Mouse (Mus musculus) forebrain, embryonic 14.5 days (tissue): ENCODE measurements around the gene Calml4. TPM values are rescaled to one million over a fixed set of nuclear protein-coding genes. Genes with fewer than 3 reads are reported as not detected.
A peak's percentile ranks its signal among the peaks of the same experiment; 100 is the strongest.
"Not testable (repeated sequence)": the region's sequence is repeated elsewhere in the genome, so short reads cannot be mapped to it uniquely, and the experiment has no call there.

Experiments used
- ATAC-seq: fragments of 200-750 bp; cut with Nextera tagmentation; 2 replicates; pipeline ENCODE4 v1.8.0; 2017; ENCODE audit warnings: mild to moderate bottlenecking, moderate library complexity
- DNase-seq: peaks from one replicate; pipeline ENCODE4 v3.0.0-alpha.2; 2015; ENCODE audit warnings: low spot score
- H3K27ac ChIP-seq: fragments of 300-500 bp; sonication (generic); 2 replicates; pipeline ENCODE4 v1.5.1; 2014; ENCODE audit warnings: low read depth, mild to moderate bottlenecking, control low read depth, low read length, moderate library complexity
- H3K27me3 ChIP-seq: fragments of 300-500 bp; sonication (generic); replicated peaks from 2 replicates; pipeline ENCODE4 v1.6.1; 2014; ENCODE audit warnings: low read length, control low read depth, mixed read lengths; ENCODE audit not compliant: control insufficient read depth, insufficient read depth
- H3K36me3 ChIP-seq: fragments of 300-500 bp; sonication (generic); 2 replicates; pipeline ENCODE4 v1.6.1; 2014; ENCODE audit warnings: low read length, control low read depth; ENCODE audit not compliant: control insufficient read depth, insufficient read depth
- H3K4me1 ChIP-seq: fragments of 300-500 bp; sonication (generic); 2 replicates; pipeline ENCODE4 v1.6.1; 2014; ENCODE audit warnings: antibody characterized with exemption, low read length, control low read depth; ENCODE audit not compliant: control insufficient read depth, insufficient read depth
- H3K4me2 ChIP-seq: fragments of 300-500 bp; sonication (generic); 2 replicates; pipeline ENCODE4 v1.6.1; 2014; ENCODE audit warnings: mild to moderate bottlenecking, control low read depth, low read length
- H3K4me3 ChIP-seq: fragments of 300-500 bp; sonication (generic); 2 replicates; pipeline ENCODE4 v1.5.1; 2014; ENCODE audit warnings: low read depth, low read length, control low read depth
- H3K9ac ChIP-seq: fragments of 300-500 bp; sonication (generic); 2 replicates; pipeline ENCODE4 v1.6.1; 2014; ENCODE audit warnings: mild to moderate bottlenecking, low read length, control low read depth, moderate library complexity
- H3K9me3 ChIP-seq: fragments of 300-500 bp; sonication (generic); replicated peaks from 2 replicates; pipeline ENCODE4 v1.6.1; 2016; ENCODE audit warnings: low read length, control low read depth, mixed read lengths; ENCODE audit not compliant: control insufficient read depth
- WGBS: fragments of 180-500 bp; shearing (Covaris S2); extraction: QIAGEN DNeasy Blood & Tissue Kit; methylation state at CpG from one replicate; pipeline ENCODE4 v1.1.7; 2014; 5-methylcytosine and 5-hydroxymethylcytosine counted together
- polyA plus RNA-seq: library from polyadenylated mRNA; unstranded; fragments of >200 nt; fragmentation: Nextera tagmentation; extraction: Ambion mirVana; gene quantifications from 2 replicates; pipeline ENCODE4 v1.2.1, GENCODE M21; 2014

The Calml4 gene
- polyA plus RNA-seq, 1 experiment from 2014 or later = 12.0 TPM

DNA sequence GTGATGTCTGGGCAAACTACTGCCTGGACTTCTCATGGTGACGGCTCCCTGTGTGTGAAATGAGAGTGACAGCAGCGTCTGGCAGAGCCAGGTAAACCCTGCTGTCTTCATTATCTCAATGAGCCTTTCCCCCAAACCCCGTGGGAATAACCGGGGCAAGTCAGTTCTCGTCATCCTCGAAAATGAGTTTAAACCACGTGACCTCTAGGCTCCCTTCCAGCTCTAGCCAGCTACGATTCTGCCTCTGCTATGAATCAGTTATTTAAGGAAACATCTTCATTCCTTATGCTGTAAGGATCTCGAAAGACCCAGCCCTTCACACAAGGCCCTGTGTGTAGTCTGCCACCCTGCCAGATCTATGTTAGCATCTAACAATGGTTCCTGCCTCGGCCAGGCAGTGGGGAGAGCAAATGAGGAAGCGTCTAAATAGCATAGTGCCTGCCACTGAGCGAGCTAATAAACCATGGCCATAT is 40.7 kb upstream of the Calml4 start:
- H3K9ac ChIP-seq = no peak overlapping the region
- peak; percentile 65 for DNase-seq
- no peak overlapping the region for H3K4me2 ChIP-seq
- peaks cover 3% of the 10 kb centered on the region; the same call in 1 of the 2 replicates for H3K4me1 ChIP-seq
- no peaks in the 10 kb centered on the region for H3K36me3 ChIP-seq
- no peak overlapping the region for H3K4me3 ChIP-seq
- H3K27ac ChIP-seq = peak overlapping the region; percentile 44; the same call in 1 of the 2 replicates
- 52% methylated on average over 12 of the region's 12 CpGs for WGBS
- no peaks in the 10 kb centered on the region for H3K27me3 ChIP-seq
- no peaks in the 10 kb centered on the region for H3K9me3 ChIP-seq
- ATAC-seq = peak; percentile 37

DNA sequence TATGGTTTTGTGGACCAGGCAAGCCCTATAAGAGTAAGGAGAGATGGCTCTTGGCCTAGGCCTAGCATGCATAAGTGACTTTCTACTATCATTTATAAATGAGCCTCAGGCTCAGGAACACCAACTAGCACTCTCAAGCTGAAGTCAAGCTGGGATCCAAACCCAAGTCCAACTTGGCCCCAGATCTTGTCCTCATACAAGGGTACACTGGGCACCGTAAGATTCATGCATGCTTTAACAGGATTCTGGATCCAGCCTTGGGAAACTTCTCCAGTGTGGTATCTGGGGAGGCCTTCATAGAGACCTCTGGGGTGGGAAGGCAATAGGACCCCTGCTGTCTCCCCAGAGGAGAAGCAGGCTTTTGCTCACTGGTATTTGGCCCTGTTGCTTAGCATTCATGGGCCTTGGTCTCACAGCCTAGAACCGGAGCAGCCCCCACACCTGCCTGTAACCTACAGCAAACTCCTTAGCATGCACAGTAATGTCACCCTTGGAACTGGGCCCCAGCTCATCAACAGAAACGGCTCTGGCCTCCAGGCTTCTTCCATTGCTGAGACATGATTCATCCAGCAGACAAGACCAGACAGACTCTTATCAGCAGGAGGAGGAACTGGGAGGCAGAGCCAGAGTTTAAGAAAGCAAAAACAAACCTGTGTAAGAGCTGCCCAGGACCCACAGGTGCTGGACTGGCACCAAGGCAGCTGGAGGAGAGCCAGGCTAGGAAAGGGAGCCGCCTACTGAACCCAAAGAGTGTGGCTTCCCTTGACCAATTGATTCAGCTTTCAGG is 39.9 kb upstream of the Calml4 start:
- H3K27me3 ChIP-seq = no peaks in the 10 kb centered on the region
- H3K36me3 ChIP-seq = no peaks in the 10 kb centered on the region
- no peak for ATAC-seq
- H3K9ac ChIP-seq = no peak overlapping the region
- no peaks in the 10 kb centered on the region for H3K4me1 ChIP-seq
- no peak for DNase-seq
- no peak overlapping the region for H3K4me3 ChIP-seq
- H3K27ac ChIP-seq = 0 out of 2 replicates have a peak overlapping the region, but pooled peaks have one; percentile 27
- H3K9me3 ChIP-seq = no peaks in the 10 kb centered on the region
- no peak overlapping the region for H3K4me2 ChIP-seq
- 76% methylated on average over 4 of the region's 4 CpGs for WGBS

DNA sequence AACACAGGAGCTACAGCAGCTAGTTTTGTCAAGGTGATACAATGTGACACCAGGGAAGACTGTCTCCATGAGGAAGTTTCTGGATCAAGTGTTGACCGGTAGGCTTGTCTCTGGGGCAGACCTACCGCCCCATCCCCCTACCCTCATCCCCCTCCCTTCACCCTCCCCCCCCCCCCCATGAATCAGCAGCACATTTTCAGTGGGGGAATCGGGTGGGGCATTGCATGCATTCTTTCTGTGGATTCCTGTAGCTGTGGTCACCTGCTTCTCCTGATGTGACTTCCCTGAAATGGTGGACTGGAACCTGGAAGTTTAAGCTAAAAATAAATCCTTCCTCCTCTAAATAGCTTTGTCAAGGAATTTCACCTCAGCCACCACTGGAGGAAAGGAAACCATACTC is 38.4 kb upstream of the Calml4 start:
- no peak overlapping the region for H3K4me2 ChIP-seq
- no peak overlapping the region for H3K4me3 ChIP-seq
- ATAC-seq = no peak
- H3K36me3 ChIP-seq = no peaks in the 10 kb centered on the region
- no peaks in the 10 kb centered on the region for H3K4me1 ChIP-seq
- no peak overlapping the region for H3K27ac ChIP-seq
- 90% methylated on average over 3 of the region's 3 CpGs for WGBS
- no peak overlapping the region for H3K9ac ChIP-seq
- H3K27me3 ChIP-seq = no peaks in the 10 kb centered on the region
- no peaks in the 10 kb centered on the region for H3K9me3 ChIP-seq
- no peak for DNase-seq

DNA sequence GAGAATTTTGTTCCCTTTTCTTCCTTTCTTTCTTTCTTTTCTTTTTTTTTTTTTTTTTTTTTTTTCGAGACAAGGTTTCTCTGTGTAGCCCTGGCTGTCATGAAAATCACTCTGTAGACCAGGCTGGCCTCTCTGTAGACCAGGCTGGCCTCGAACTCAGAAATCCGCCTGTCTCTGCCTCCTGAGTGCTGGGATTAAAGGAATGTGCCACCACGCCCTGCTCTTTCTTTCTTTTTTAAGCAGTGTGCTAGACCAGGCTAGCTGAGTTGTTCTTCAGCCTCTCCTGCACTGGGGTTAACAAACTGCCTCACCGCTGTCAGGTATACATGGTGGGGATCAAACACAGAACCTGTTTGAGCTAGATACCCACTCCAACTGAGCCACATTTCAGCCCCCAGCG is 38.0 kb upstream of the Calml4 start:
- not testable (repeated sequence) for H3K9ac ChIP-seq, H3K4me1 ChIP-seq, DNase-seq, ATAC-seq, H3K27me3 ChIP-seq, H3K27ac ChIP-seq, H3K9me3 ChIP-seq, H3K4me2 ChIP-seq, H3K4me3 ChIP-seq, H3K36me3 ChIP-seq
- WGBS = 91% methylated on average over 6 of the region's 6 CpGs

DNA sequence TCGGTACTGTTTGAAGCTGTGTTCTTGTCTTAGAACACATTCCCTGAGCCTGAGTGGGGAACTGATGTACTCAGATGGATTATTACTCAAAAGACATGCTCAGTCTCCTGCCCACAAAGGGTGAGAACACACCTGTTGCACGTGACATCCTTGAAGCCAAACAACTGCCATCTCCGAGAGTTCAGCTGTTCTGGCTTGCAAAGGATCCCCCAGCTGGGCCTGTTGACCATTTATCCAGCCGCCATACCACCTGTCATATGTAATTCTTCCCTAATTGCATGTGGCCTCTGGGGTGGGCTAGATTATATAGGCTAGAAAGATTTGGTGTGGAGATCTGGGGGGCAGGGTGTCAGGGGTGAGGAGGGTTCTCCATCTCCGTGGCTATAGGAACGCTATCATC is 37.1 kb upstream of the Calml4 start:
- 84% methylated on average over 6 of the region's 6 CpGs for WGBS
- H3K36me3 ChIP-seq = no peaks in the 10 kb centered on the region
- H3K9me3 ChIP-seq = no peaks in the 10 kb centered on the region

DNA sequence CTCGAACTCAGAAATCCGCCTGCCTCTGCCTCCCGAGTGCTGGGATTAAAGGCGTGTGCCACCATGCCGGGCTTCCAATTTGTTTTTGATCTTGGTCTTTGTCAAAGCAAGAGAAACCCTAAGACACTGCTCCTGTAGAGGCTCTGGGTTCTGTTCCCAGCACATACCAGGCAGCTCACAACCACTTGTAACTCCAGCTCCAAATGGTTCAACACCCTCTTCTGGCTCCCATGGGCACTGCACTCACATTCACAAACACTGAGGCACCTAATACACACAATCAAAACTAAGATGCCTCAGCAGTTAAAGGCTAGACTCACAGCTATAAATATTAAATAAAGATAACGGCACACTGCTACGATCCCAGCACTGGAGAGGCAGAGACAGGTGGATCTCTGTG is 36.1 kb upstream of the Calml4 start:
- no peak overlapping the region for H3K9ac ChIP-seq
- no peak overlapping the region for H3K4me3 ChIP-seq
- no peak for ATAC-seq
- DNase-seq = no peak
- H3K4me2 ChIP-seq = no peak overlapping the region
- H3K27me3 ChIP-seq = no peaks in the 10 kb centered on the region
- H3K9me3 ChIP-seq = no peaks in the 10 kb centered on the region
- H3K27ac ChIP-seq = no peak overlapping the region
- no peaks in the 10 kb centered on the region for H3K36me3 ChIP-seq
- WGBS = 95% methylated on average over 7 of the region's 7 CpGs
- H3K4me1 ChIP-seq = 0 out of 2 replicates have a peak, but pooled peaks cover 4% of the 10 kb centered on the region

More for the DNA sequence above, 37.1 kb upstream of the Calml4 start:
- Histone ChIP-seq H3K4me3 (no peak overlapping the region), H3K27me3 (no peaks in the 10 kb centered on the region), H3K9ac (no peak overlapping the region), H3K4me1 (0 out of 2 replicates have a peak, but pooled peaks cover under 1% of the 10 kb centered on the region), H3K4me2 (no peak overlapping the region), H3K27ac (no peak overlapping the region)
- no peak for ATAC-seq
- no peak for DNase-seq

DNA sequence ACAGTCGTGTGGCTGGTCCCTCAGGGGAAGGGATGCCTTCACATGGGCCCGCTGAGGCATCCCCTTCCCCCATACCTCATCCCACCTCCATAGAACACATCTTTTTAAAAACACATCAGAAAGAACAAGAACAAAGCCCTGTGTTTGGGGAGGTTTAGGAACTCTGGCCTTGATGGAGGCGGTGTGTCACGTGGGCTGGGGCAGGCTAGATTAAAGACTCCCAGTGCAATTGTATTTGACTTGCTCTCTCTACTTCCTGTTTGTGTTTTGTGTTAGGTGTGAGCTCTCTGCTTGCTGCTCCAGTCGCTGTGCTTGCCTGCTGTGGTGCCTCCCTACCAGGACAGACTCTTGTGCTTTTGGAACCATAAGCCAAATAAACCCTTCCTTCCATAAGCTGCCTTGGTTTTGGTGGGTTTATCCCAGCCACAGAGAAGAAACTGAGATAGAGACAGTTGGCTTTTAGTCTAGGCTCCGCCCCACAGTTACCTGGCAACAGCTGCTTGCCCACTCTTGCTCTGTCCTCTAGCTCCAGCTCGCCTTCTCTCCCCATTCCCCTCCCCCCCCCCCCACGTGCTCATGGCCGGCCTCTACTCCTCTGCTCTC is 32.0 kb upstream of the Calml4 start:
- H3K9ac ChIP-seq = no peak overlapping the region
- WGBS = 7% methylated on average over 8 of the region's 9 CpGs
- H3K27me3 ChIP-seq = no peaks in the 10 kb centered on the region

DNA sequence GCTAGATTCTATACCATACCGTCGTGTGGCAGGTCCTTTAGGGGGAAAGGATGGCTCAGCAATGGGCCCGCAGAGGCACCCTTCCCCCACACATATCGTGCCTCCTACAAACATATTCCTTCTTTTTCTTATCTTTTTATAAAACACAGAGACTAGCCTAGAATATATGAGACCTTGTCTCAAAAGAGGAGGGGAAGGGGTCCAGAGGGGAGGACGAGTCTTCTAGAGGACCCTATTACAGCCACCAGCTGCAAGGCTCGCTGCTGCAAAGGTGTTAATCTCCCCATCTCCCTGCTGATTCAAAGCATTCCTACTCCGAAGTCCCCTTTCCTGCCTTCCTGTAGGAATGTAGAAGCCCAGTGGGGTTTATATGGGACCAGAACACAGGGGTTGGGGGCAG is 31.4 kb upstream of the Calml4 start:
- no peak overlapping the region for H3K9ac ChIP-seq
- no peak for ATAC-seq
- H3K9me3 ChIP-seq = no peaks in the 10 kb centered on the region
- DNase-seq = no peak
- H3K27me3 ChIP-seq = no peaks in the 10 kb centered on the region
- H3K27ac ChIP-seq = no peak overlapping the region
- H3K4me2 ChIP-seq = no peak overlapping the region
- peaks cover 8% of the 10 kb centered on the region; the same call in 1 of the 2 replicates for H3K4me1 ChIP-seq
- no peak overlapping the region for H3K4me3 ChIP-seq
- no peaks in the 10 kb centered on the region for H3K36me3 ChIP-seq
- WGBS = 6% methylated on average over 7 of the region's 7 CpGs

More for the DNA sequence above, 32.0 kb upstream of the Calml4 start:
- DNase-seq (peak; percentile 30), ATAC-seq (no peak)
- Histone ChIP-seq H3K9me3 (no peaks in the 10 kb centered on the region), H3K36me3 (no peaks in the 10 kb centered on the region), H3K4me1 (peaks cover 8% of the 10 kb centered on the region; the same call in 1 of the 2 replicates), H3K4me2 (no peak overlapping the region), H3K27ac (peak overlapping the region; percentile 22; the same call in 1 of the 2 replicates), H3K4me3 (no peak overlapping the region)
